Mouse (Mus musculus): ENCODE measurements around the gene Rab12.

DNA sequence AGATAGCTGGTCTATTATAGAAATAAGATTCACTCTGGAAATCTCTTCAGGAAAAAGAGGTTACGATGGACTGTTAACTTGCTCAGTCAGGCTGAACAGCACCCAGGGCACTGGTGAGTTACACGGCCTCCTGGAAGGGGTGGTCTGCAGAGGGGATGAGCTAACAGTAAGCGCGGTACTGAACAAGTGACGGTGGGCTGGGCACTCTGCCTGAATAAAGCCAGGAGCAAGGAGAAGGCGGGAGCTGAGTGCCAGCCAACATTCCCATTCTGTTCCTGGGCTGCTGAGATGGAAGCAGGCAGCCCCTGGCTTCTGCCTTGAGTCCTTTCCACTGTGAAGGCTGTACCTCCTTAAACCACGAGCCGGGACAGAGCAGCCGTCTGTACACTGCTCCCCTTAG, 16.1 kb downstream of the Rab12 start:
- TF ChIP-seq CTCF (IDR thresholded peaks at IDR 0.05; ENCODE audit: low read depth): no peak
- TF ChIP-seq EP300 (IDR thresholded peaks at IDR 0.05; ENCODE audit: low read depth): no peak

All from heart, postnatal 0 days (tissue).